28 mouse cellular contexts compared by ENCODE assay signal in the genomic region with DNA sequence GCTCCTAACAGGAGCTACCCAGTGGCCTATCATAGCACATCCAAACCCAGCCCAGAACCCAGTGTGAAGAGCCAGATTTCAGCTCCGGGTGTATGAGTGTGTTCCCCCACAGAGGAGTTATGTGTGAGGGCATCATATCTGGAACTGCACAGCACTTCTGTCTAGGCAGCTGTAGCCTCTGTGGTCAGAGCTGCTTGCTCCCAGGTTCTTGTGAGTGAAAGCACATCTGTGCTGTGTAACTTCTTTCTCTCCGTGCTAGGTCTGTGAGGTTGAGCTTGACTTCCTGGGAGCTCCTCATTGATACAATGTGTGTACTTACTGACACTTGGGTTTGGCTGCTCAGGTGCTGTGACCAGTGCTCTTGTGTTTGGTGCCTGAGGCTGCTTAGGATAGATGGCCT. TPM values are rescaled to one million over a fixed set of nuclear protein-coding genes. Genes with fewer than 3 reads are reported as not detected.
A peak's percentile ranks its signal among the peaks of the same experiment; 100 is the strongest.
DNase-seq lines count a peak whose midpoint lies in the region; ATAC-seq and TF ChIP-seq lines count a peak whose summit lies in the region.
"Had no signal": no experiment of that assay in that cellular context is flagged by ENCODE, and none has a peak within 500 bp of the region (broad histone marks: within the 10 kb centered on the region; RNA-seq: fewer than 3 reads in every experiment).

No protein-coding gene starts in this region.

- WGBS in heart, embryonic 16.5 days, result 65% methylated on average over 2 of the region's 2 CpGs
- WGBS in heart, adult 2 months, result 79% methylated on average over 2 of the region's 2 CpGs
- 4% methylated on average over 2 of the region's 2 CpGs for WGBS in thymus, adult 2 months
- whole genome bisulfite sequencing in midbrain, embryonic 11.5 days, result 86% methylated on average over 2 of the region's 2 CpGs

- no peak for DNase-seq in heart, adult 2 months
- DNase-seq in thymus, adult 2 months, result no peak
- no peak for DNase-seq in thymus, adult 18-20 months
- peak; percentile 51 for DNase-seq in testis, postnatal 14 days (ENCODE audit: low spot score)
- peak; percentile 28 for DNase-seq in thymus, postnatal 4 days
- no peak for DNase-seq in left cerebral cortex, adult 11 months (ENCODE audit: low spot score)
- no peak for DNase-seq in midbrain, embryonic 11.5 days (ENCODE audit: low spot score, missing footprints)
- DNase-seq: adrenal gland, adult 8-10 months; adrenal gland, postnatal 36 days; cerebellum, adult 11 months; cerebellum, adult 8-10 months; cerebellum, postnatal 14 days; embryo, embryonic 11 days; gastrocnemius, adult 2 months; heart, postnatal 4 days had no signal

- no peaks in the 10 kb centered on the region for H3K27me3 ChIP-seq in heart, embryonic 16.5 days (ENCODE audit: control insufficient read depth, insufficient read depth, low read length)
- H3K27me3 ChIP-seq in heart, adult 2 months (ENCODE audit: control insufficient read depth, insufficient read depth, low read length), result no peaks in the 10 kb centered on the region
- H3K27me3 ChIP-seq in thymus, adult 2 months (ENCODE audit: control insufficient read depth, insufficient read depth, low read length), result no peaks in the 10 kb centered on the region
- no peaks in the 10 kb centered on the region for H3K27me3 ChIP-seq in midbrain, embryonic 11.5 days (ENCODE audit: control insufficient read depth, insufficient read depth, low read length)
- H3K27me3 ChIP-seq: embryonic facial prominence, embryonic 15.5 days; hindbrain, embryonic 12.5 days had no signal

- no peaks in the 10 kb centered on the region for H3K79me2 ChIP-seq in heart, adult 2 months (replicated peaks; ENCODE audit: control insufficient read depth, insufficient read depth, low read length)

- intact Hi-C loops in heart, adult 2 months (cut with DNase I), result no loop called here

- no peak for TF ChIP-seq POLR2A in heart, adult 2 months (IDR thresholded peaks at IDR 0.05; ENCODE audit: insufficient read depth, low read depth, low read length)
- no peak for TF ChIP-seq POLR2A in thymus, adult 2 months (IDR thresholded peaks at IDR 0.05; ENCODE audit: control insufficient read depth, extremely low read depth, insufficient read depth, low read length, poor library complexity)

- ATAC-seq in heart, embryonic 16.5 days (replicated peaks; ENCODE audit: extremely low read depth, insufficient read depth, low FRiP score), result peak; percentile 30
- ATAC-seq in midbrain, embryonic 11.5 days (ENCODE audit: low FRiP score), result no peak
- ATAC-seq: CD4-positive, CD25-positive, alpha-beta regulatory T cell, adult 4 months; forebrain, embryonic 14.5 days; hindbrain, embryonic 16.5 days had no signal

- H3K36me3 ChIP-seq in heart, embryonic 16.5 days (ENCODE audit: control insufficient read depth, insufficient read depth), result no peaks in the 10 kb centered on the region
- H3K36me3 ChIP-seq in heart, adult 2 months (ENCODE audit: control insufficient read depth, insufficient read depth, low read length), result no peaks in the 10 kb centered on the region
- no peaks in the 10 kb centered on the region for H3K36me3 ChIP-seq in thymus, adult 2 months (ENCODE audit: control insufficient read depth, insufficient read depth, low read length)
- no peaks in the 10 kb centered on the region for H3K36me3 ChIP-seq in midbrain, embryonic 11.5 days (ENCODE audit: control insufficient read depth, insufficient read depth, low read length)
- H3K36me3 ChIP-seq: embryonic facial prominence, embryonic 15.5 days; forebrain, embryonic 10.5 days; G1E; hindbrain, embryonic 12.5 days had no signal

- H3K4me1 ChIP-seq in heart, embryonic 16.5 days (ENCODE audit: control insufficient read depth, insufficient read depth, low read length), result no peaks in the 10 kb centered on the region
- H3K4me1 ChIP-seq in heart, adult 2 months (ENCODE audit: control insufficient read depth, insufficient read depth, low read length), result no peaks in the 10 kb centered on the region
- peaks cover 14% of the 10 kb centered on the region for H3K4me1 ChIP-seq in thymus, adult 2 months (replicated peaks; ENCODE audit: control insufficient read depth, insufficient read depth, low read length)
- no peaks in the 10 kb centered on the region for H3K4me1 ChIP-seq in midbrain, embryonic 11.5 days (ENCODE audit: control insufficient read depth, insufficient read depth, low read length)
- H3K4me1 ChIP-seq: embryonic facial prominence, embryonic 15.5 days; forebrain, embryonic 10.5 days; hindbrain, embryonic 12.5 days had no signal

- no peaks in the 10 kb centered on the region for H3K9me3 ChIP-seq in heart, embryonic 16.5 days (replicated peaks; ENCODE audit: control insufficient read depth, low read length)
- H3K9me3 ChIP-seq in midbrain, embryonic 11.5 days (ENCODE audit: control insufficient read depth, low read length), result no peaks in the 10 kb centered on the region
- H3K9me3 ChIP-seq: embryonic facial prominence, embryonic 15.5 days; forebrain, embryonic 10.5 days; G1E; hindbrain, embryonic 12.5 days had no signal

- no peak overlapping the region for H3K9ac ChIP-seq in heart, embryonic 16.5 days (ENCODE audit: low read length)
- no peak overlapping the region for H3K9ac ChIP-seq in heart, adult 2 months (ENCODE audit: low read depth, low read length)
- no peak overlapping the region for H3K9ac ChIP-seq in midbrain, embryonic 11.5 days (ENCODE audit: low read length)
- H3K9ac ChIP-seq: embryonic facial prominence, embryonic 15.5 days; hindbrain, embryonic 12.5 days had no signal

- H3K27ac ChIP-seq in heart, embryonic 16.5 days (ENCODE audit: low read length), result peak overlapping the region; percentile 65
- no peak overlapping the region for H3K27ac ChIP-seq in heart, adult 2 months
- peak overlapping the region; percentile 46; the same call in 1 of the 2 replicates for H3K27ac ChIP-seq in thymus, adult 2 months (ENCODE audit: control insufficient read depth, insufficient read depth, low read length)
- H3K27ac ChIP-seq in midbrain, embryonic 11.5 days (ENCODE audit: low read depth, low read length), result no peak overlapping the region
- H3K27ac ChIP-seq: embryonic facial prominence, embryonic 15.5 days; forebrain, embryonic 10.5 days; gastrocnemius, adult 2 months; hindbrain, embryonic 12.5 days had no signal

- no peak overlapping the region for H3K4me2 ChIP-seq in heart, embryonic 16.5 days (ENCODE audit: low read depth, low read length)
- H3K4me2 ChIP-seq in midbrain, embryonic 11.5 days, result no peak overlapping the region
- H3K4me2 ChIP-seq: embryonic facial prominence, embryonic 15.5 days; hindbrain, embryonic 12.5 days had no signal

- TF ChIP-seq CTCF in heart, adult 2 months (IDR thresholded peaks at IDR 0.05), result no peak
- TF ChIP-seq CTCF in thymus, adult 2 months (IDR thresholded peaks at IDR 0.05; ENCODE audit: borderline replicate concordance, control insufficient read depth, extremely low read depth, insufficient read depth, low read length, poor library complexity), result no peak

- no peak for TF ChIP-seq EP300 in heart, adult 2 months (IDR thresholded peaks at IDR 0.05; ENCODE audit: insufficient read depth, low read depth, low read length)

- no peak overlapping the region for H3K4me3 ChIP-seq in heart, embryonic 16.5 days (ENCODE audit: low read length)
- H3K4me3 ChIP-seq in heart, adult 2 months, result no peak overlapping the region
- H3K4me3 ChIP-seq in thymus, adult 2 months (ENCODE audit: control insufficient read depth, insufficient read depth, low read length), result no peak overlapping the region
- no peak overlapping the region for H3K4me3 ChIP-seq in midbrain, embryonic 11.5 days (ENCODE audit: low read depth, low read length)
- H3K4me3 ChIP-seq: embryonic facial prominence, embryonic 15.5 days; erythroblast, embryonic 14.5 days; forebrain, embryonic 10.5 days; gastrocnemius, adult 2 months; hindbrain, embryonic 12.5 days had no signal

RNA-seq across cellular contexts. Expression of a gene that starts 12.9 kb away (rescaled TPM):
- 0.27 and 0.43 TPM in 2 replicates for polyA plus RNA-seq in heart, embryonic 16.5 days (2015; fragmentation: Nextera tagmentation; extraction: Ambion mirVana)
- total RNA-seq in heart, adult 2 months (2021), result not detected
- polyA plus RNA-seq in heart, adult 2 months (2012; rRNA removed), result not detected in 2 replicates
- polyA plus RNA-seq in thymus, adult 2 months (2012; rRNA removed), result 2.3 and 2.6 TPM in 2 replicates
- not detected in 2 replicates for polyA plus RNA-seq in midbrain, embryonic 11.5 days (2014; fragmentation: Nextera tagmentation; extraction: Ambion mirVana)
- total RNA-seq: adrenal gland, adult 8-10 months; adrenal gland, postnatal 36 days; common myeloid progenitor, adult 5-6 weeks; gastrocnemius, adult 2 months; gastrocnemius, postnatal 4 days; heart, postnatal 4 days had no signal
- polyA plus RNA-seq: CD4-positive, CD25-positive, alpha-beta regulatory T cell, adult 4 months; embryonic facial prominence, embryonic 11.5 days; embryonic facial prominence, embryonic 15.5 days; erythroblast, embryonic 14.5 days; forebrain, embryonic 10.5 days; forebrain, embryonic 14.5 days; G1E; heart, embryonic 14.5 days; hindbrain, embryonic 12.5 days; hindbrain, embryonic 16.5 days had no signal

RNA-seq across cellular contexts. Expression of a gene that starts 19.8 kb away (rescaled TPM):
- polyA plus RNA-seq in heart, embryonic 16.5 days (2015; fragmentation: Nextera tagmentation; extraction: Ambion mirVana), result not detected in 2 replicates
- not detected for total RNA-seq in heart, adult 2 months (2021)
- not detected in 2 replicates for polyA plus RNA-seq in heart, adult 2 months (2012; rRNA removed)
- 0.41 and 1.0 TPM in 2 replicates for polyA plus RNA-seq in thymus, adult 2 months (2012; rRNA removed)
- not detected in 2 replicates for polyA plus RNA-seq in midbrain, embryonic 11.5 days (2014; fragmentation: Nextera tagmentation; extraction: Ambion mirVana)
- total RNA-seq: adrenal gland, adult 8-10 months; adrenal gland, postnatal 36 days; common myeloid progenitor, adult 5-6 weeks; gastrocnemius, adult 2 months; gastrocnemius, postnatal 4 days; heart, postnatal 4 days had no signal
- polyA plus RNA-seq: CD4-positive, CD25-positive, alpha-beta regulatory T cell, adult 4 months; embryonic facial prominence, embryonic 11.5 days; erythroblast, embryonic 14.5 days; forebrain, embryonic 10.5 days; forebrain, embryonic 14.5 days; G1E; heart, embryonic 14.5 days; hindbrain, embryonic 12.5 days; hindbrain, embryonic 16.5 days had no signal

RNA-seq across cellular contexts. Expression of a gene that starts 25.2 kb away (rescaled TPM):
- 5.2 and 10.4 TPM in 2 replicates for polyA plus RNA-seq in heart, embryonic 16.5 days (2015; fragmentation: Nextera tagmentation; extraction: Ambion mirVana)
- total RNA-seq in heart, adult 2 months (2021), result not detected
- polyA plus RNA-seq in heart, adult 2 months (2012; rRNA removed), result 0.27 TPM in 1 of 2 replicates, not detected in the other
- 6.0 and 6.1 TPM in 2 replicates for polyA plus RNA-seq in thymus, adult 2 months (2012; rRNA removed)
- polyA plus RNA-seq in midbrain, embryonic 11.5 days (2014; fragmentation: Nextera tagmentation; extraction: Ambion mirVana), result not detected in 2 replicates
- total RNA-seq: adrenal gland, adult 8-10 months; adrenal gland, postnatal 36 days; common myeloid progenitor, adult 5-6 weeks; G1E; gastrocnemius, adult 2 months had no signal
- polyA plus RNA-seq: CD4-positive, CD25-positive, alpha-beta regulatory T cell, adult 4 months; embryonic facial prominence, embryonic 11.5 days; erythroblast, embryonic 14.5 days; forebrain, embryonic 10.5 days; forebrain, embryonic 14.5 days; G1E; heart, embryonic 14.5 days; hindbrain, embryonic 12.5 days; hindbrain, embryonic 16.5 days had no signal

RNA-seq across cellular contexts. Expression of a gene that starts 28.3 kb away (rescaled TPM):
- not detected in 2 replicates for polyA plus RNA-seq in heart, embryonic 16.5 days (2015; fragmentation: Nextera tagmentation; extraction: Ambion mirVana)
- not detected for total RNA-seq in heart, adult 2 months (2021)
- not detected in 2 replicates for polyA plus RNA-seq in heart, adult 2 months (2012; rRNA removed)
- polyA plus RNA-seq in thymus, adult 2 months (2012; rRNA removed), result not detected in 2 replicates
- not detected in 2 replicates for polyA plus RNA-seq in midbrain, embryonic 11.5 days (2014; fragmentation: Nextera tagmentation; extraction: Ambion mirVana)
- total RNA-seq: adrenal gland, adult 8-10 months; adrenal gland, postnatal 36 days; common myeloid progenitor, adult 5-6 weeks; gastrocnemius, adult 2 months; gastrocnemius, postnatal 4 days; heart, postnatal 4 days had no signal
- polyA plus RNA-seq: CD4-positive, CD25-positive, alpha-beta regulatory T cell, adult 4 months; embryonic facial prominence, embryonic 11.5 days; erythroblast, embryonic 14.5 days; forebrain, embryonic 10.5 days; forebrain, embryonic 14.5 days; G1E; heart, embryonic 14.5 days; hindbrain, embryonic 12.5 days; hindbrain, embryonic 16.5 days had no signal

RNA-seq across cellular contexts. Expression of a gene that starts 38.2 kb away (rescaled TPM):
- polyA plus RNA-seq in heart, embryonic 16.5 days (2015; fragmentation: Nextera tagmentation; extraction: Ambion mirVana), result 0.09 and 0.12 TPM in 2 replicates
- total RNA-seq in heart, adult 2 months (2021), result under 1 TPM; 0.52 TPM
- polyA plus RNA-seq in heart, adult 2 months (2012; rRNA removed), result 0.85 and 1.9 TPM in 2 replicates
- polyA plus RNA-seq in thymus, adult 2 months (2012; rRNA removed), result 0.18 and 0.31 TPM in 2 replicates
- polyA plus RNA-seq in midbrain, embryonic 11.5 days (2014; fragmentation: Nextera tagmentation; extraction: Ambion mirVana), result 0.59 and 0.89 TPM in 2 replicates
- total RNA-seq: common myeloid progenitor, adult 5-6 weeks had no signal
- polyA plus RNA-seq: CD4-positive, CD25-positive, alpha-beta regulatory T cell, adult 4 months; erythroblast, embryonic 14.5 days; G1E had no signal

Comparison
In these comparisons a context has a peak if more than half of its experiments do, and no peak if none do; other contexts are left out.
1. H3K27ac ChIP-seq: peak in heart, embryonic 16.5 days (single experiment) and thymus, adult 2 months (single experiment); none in heart, adult 2 months (single experiment) and midbrain, embryonic 11.5 days (single experiment).
2. DNase-seq: peak in testis, postnatal 14 days (single experiment) and thymus, postnatal 4 days (single experiment); none in heart, adult 2 months (0 of 2), thymus, adult 2 months (single experiment), thymus, adult 18-20 months (0 of 2), left cerebral cortex, adult 11 months (single experiment) and midbrain, embryonic 11.5 days (single experiment).